Mouse (Mus musculus) bone marrow macrophage, adult 2 months (primary cell): Measurements from ENCODE around the gene Sprn.

ENCODE experiments used
- CTCF ChIP-seq: IDR thresholded peaks from 2 replicates; pipeline ENCODE4 v1.5.1; 2012; ENCODE audit warnings: low read depth, mild to moderate bottlenecking, low read length, moderate library complexity
- POLR2A ChIP-seq: IDR thresholded peaks from 2 replicates; pipeline ENCODE4 v1.6.1; 2012; ENCODE audit warnings: mild to moderate bottlenecking, low read depth, low read length, borderline replicate concordance

DNA sequence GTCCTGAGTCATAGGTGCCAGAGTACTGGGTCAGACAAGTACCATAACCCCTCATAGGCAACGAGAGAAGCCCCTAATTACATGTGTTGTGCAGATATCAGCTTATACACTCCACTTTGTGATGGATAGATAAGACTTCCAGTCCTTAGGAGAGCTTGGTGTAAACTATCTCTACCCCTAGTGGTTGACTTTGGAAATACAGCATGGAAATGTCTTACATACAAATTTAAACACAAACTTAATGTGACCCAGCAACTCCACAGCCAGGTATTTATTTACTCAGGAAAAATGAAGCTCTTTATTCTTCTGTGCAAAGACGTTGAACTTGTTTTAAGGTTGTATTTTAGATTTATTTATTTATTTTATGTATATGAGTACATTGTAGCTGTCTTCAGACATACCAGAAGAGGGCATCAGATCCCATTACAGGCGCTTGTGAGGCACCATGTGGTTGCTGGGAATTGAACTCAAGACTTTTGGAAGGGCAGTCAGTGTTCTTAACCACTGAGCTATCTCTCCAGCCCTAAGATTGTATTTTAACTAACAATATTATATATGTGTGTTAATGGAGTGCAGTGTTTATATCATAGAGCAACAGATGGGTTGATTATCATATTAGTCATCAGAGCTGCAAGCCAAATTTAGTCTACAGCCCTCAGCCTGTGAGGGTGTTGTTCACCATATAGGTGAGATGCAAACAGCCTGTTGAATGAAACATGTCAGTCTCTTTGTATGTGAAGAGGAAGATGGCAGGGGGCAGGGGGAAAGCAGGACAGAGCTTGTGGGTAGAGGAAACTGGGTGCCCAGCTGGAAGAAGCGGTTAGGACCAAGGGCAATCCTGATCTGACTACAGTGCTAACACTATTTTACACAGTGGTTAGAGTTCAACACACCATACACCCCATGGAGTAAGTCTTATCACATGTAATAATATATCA is 34.0 kb upstream of the Sprn start:
- TF ChIP-seq POLR2A (no peak), CTCF (no peak)
